10 mouse cellular contexts compared by ENCODE assay signal in genomic region chr17:34895724-34896123, GRCm38 (mm10). TPM values are rescaled to one million over a fixed set of nuclear protein-coding genes. Genes with fewer than 3 reads are reported as not detected.
A peak's percentile ranks its signal among the peaks of the same experiment; 100 is the strongest.
DNase-seq lines count a peak whose midpoint lies in the region; ATAC-seq lines count a peak whose summit lies in the region.
"Had no signal": no experiment of that assay in that cellular context is flagged by ENCODE, and none has a peak within 500 bp of the region (broad histone marks: within the 10 kb centered on the region; RNA-seq: fewer than 3 reads in every experiment).

No protein-coding gene starts in this region.

- 93% methylated on average over 15 of the region's 15 CpGs for WGBS in kidney, embryonic 14.5 days
- 92% methylated on average over 15 of the region's 15 CpGs for WGBS in embryonic facial prominence, embryonic 12.5 days
- 94% methylated on average over 15 of the region's 15 CpGs for WGBS in hindbrain, embryonic 11.5 days
- 90% methylated on average over 15 of the region's 15 CpGs for WGBS in midbrain, embryonic 12.5 days

- no peaks in the 10 kb centered on the region for H3K9me3 ChIP-seq in kidney, embryonic 14.5 days (ENCODE audit: control insufficient read depth, low read length)
- H3K9me3 ChIP-seq in embryonic facial prominence, embryonic 12.5 days: 0 out of 2 replicates have a peak, but pooled peaks cover 4% of the 10 kb centered on the region
- no peaks in the 10 kb centered on the region for H3K9me3 ChIP-seq in hindbrain, embryonic 11.5 days (ENCODE audit: control insufficient read depth, low read length)
- H3K9me3 ChIP-seq in midbrain, embryonic 12.5 days: no peaks in the 10 kb centered on the region

- H3K4me1 ChIP-seq in kidney, embryonic 14.5 days (ENCODE audit: control insufficient read depth, insufficient read depth, low read length): peaks cover 10% of the 10 kb centered on the region
- H3K4me1 ChIP-seq in embryonic facial prominence, embryonic 12.5 days: peaks cover 35% of the 10 kb centered on the region
- H3K4me1 ChIP-seq in hindbrain, embryonic 11.5 days (replicated peaks; ENCODE audit: control insufficient read depth, insufficient read depth, low read length): peaks cover 10% of the 10 kb centered on the region
- peaks cover 49% of the 10 kb centered on the region for H3K4me1 ChIP-seq in midbrain, embryonic 12.5 days

- H3K27me3 ChIP-seq in kidney, embryonic 14.5 days (ENCODE audit: control insufficient read depth, insufficient read depth, low read length): no peaks in the 10 kb centered on the region
- H3K27me3 ChIP-seq in embryonic facial prominence, embryonic 12.5 days: no peaks in the 10 kb centered on the region
- H3K27me3 ChIP-seq in hindbrain, embryonic 11.5 days (ENCODE audit: control insufficient read depth, insufficient read depth, low read length): no peaks in the 10 kb centered on the region
- no peaks in the 10 kb centered on the region for H3K27me3 ChIP-seq in midbrain, embryonic 12.5 days
- H3K27me3 ChIP-seq: Patski had no signal

- ATAC-seq in kidney, embryonic 14.5 days (ENCODE audit: low FRiP score, low TSS enrichment): no peak
- ATAC-seq in embryonic facial prominence, embryonic 12.5 days (ENCODE audit: insufficient number of reproducible peaks, insufficient read depth, low FRiP score, low TSS enrichment): no peak
- no peak for ATAC-seq in hindbrain, embryonic 11.5 days (ENCODE audit: low FRiP score)
- no peak for ATAC-seq in midbrain, embryonic 12.5 days (ENCODE audit: low FRiP score, low read depth)
- ATAC-seq in activated CD4-positive, CD25-positive, alpha-beta regulatory T cell, adult 4 months: no peak
- ATAC-seq: Patski had no signal

- peak overlapping the region; percentile 78; the same call in 1 of the 2 replicates for H3K9ac ChIP-seq in kidney, embryonic 14.5 days (ENCODE audit: low read depth, low read length)
- peak overlapping the region; percentile 95 for H3K9ac ChIP-seq in embryonic facial prominence, embryonic 12.5 days
- peak overlapping the region; percentile 84 for H3K9ac ChIP-seq in hindbrain, embryonic 11.5 days (ENCODE audit: low read depth, low read length)
- peak overlapping the region; percentile 97 for H3K9ac ChIP-seq in midbrain, embryonic 12.5 days (replicated peaks)

- peak overlapping the region; percentile 75; the same call in 1 of the 2 replicates for H3K27ac ChIP-seq in kidney, embryonic 14.5 days (ENCODE audit: low read depth, low read length)
- peak overlapping the region; percentile 95 for H3K27ac ChIP-seq in embryonic facial prominence, embryonic 12.5 days
- H3K27ac ChIP-seq in hindbrain, embryonic 11.5 days (ENCODE audit: low read depth, low read length): no peak overlapping the region
- peak overlapping the region; percentile 90 for H3K27ac ChIP-seq in midbrain, embryonic 12.5 days (replicated peaks)

- peak overlapping the region; percentile 53 for H3K4me3 ChIP-seq in kidney, embryonic 14.5 days (ENCODE audit: low read length)
- H3K4me3 ChIP-seq in embryonic facial prominence, embryonic 12.5 days: peak overlapping the region; percentile 83
- H3K4me3 ChIP-seq in hindbrain, embryonic 11.5 days (ENCODE audit: low read depth, low read length): peak overlapping the region; percentile 71
- H3K4me3 ChIP-seq in midbrain, embryonic 12.5 days: peak overlapping the region; percentile 92

- peak overlapping the region; percentile 79 for H3K4me2 ChIP-seq in kidney, embryonic 14.5 days (replicated peaks; ENCODE audit: low read depth, low read length)
- H3K4me2 ChIP-seq in embryonic facial prominence, embryonic 12.5 days (replicated peaks): peak overlapping the region; percentile 97
- peak overlapping the region; percentile 91 for H3K4me2 ChIP-seq in hindbrain, embryonic 11.5 days (replicated peaks; ENCODE audit: low read depth, low read length)
- H3K4me2 ChIP-seq in midbrain, embryonic 12.5 days (replicated peaks): peak overlapping the region; percentile 98

- no peak for DNase-seq in kidney, adult 11 months
- no peak for DNase-seq in hindbrain, embryonic 11.5 days (ENCODE audit: low spot score)
- DNase-seq in gastrocnemius, adult 8-10 months (ENCODE audit: low spot score in 2 of 2): no peak
- no peak for DNase-seq in embryo, embryonic 11 days
- DNase-seq: cerebellum, postnatal 14 days had no signal

- peaks cover 7% of the 10 kb centered on the region for H3K36me3 ChIP-seq in kidney, embryonic 14.5 days (ENCODE audit: control insufficient read depth, insufficient read depth, low read length)
- peaks cover 9% of the 10 kb centered on the region for H3K36me3 ChIP-seq in embryonic facial prominence, embryonic 12.5 days
- H3K36me3 ChIP-seq in hindbrain, embryonic 11.5 days (ENCODE audit: control insufficient read depth, insufficient read depth, low read length): peaks cover 6% of the 10 kb centered on the region
- H3K36me3 ChIP-seq in midbrain, embryonic 12.5 days: peaks cover 9% of the 10 kb centered on the region

RNA-seq across cellular contexts. Expression of gene C2, which starts 2.3 kb away (rescaled TPM):
- polyA plus RNA-seq in kidney, embryonic 14.5 days (2014; fragmentation: Nextera tagmentation; extraction: Ambion mirVana): 1.7 and 1.9 TPM in 2 replicates
- polyA plus RNA-seq in embryonic facial prominence, embryonic 12.5 days (2016; fragmentation: Nextera tagmentation; extraction: Ambion mirVana): 1.2 and 2.5 TPM in 2 replicates
- 0.64 and 1.2 TPM in 2 replicates for polyA plus RNA-seq in hindbrain, embryonic 11.5 days (2014; fragmentation: Nextera tagmentation; extraction: Ambion mirVana)
- 0.86 and 2.1 TPM in 2 replicates for polyA plus RNA-seq in midbrain, embryonic 12.5 days (2016; fragmentation: Nextera tagmentation; extraction: Ambion mirVana)
- under 1 TPM in 1 of 2 experiments, not detected in 1; 0.73 TPM for polyA plus RNA-seq in activated CD4-positive, CD25-positive, alpha-beta regulatory T cell, adult 4 months (2017; shearing (Covaris generic))
- total RNA-seq in gastrocnemius, adult 8-10 months (2022): 1 to 10 TPM in 3 of 4 experiments, under 1 TPM in 1; 0.73 to 2.3 (median 2.2) TPM

RNA-seq across cellular contexts. Expression of gene Ehmt2, which starts 2.5 kb away (rescaled TPM):
- polyA plus RNA-seq in kidney, embryonic 14.5 days (2014; fragmentation: Nextera tagmentation; extraction: Ambion mirVana): 70.5 and 76.9 TPM in 2 replicates
- polyA plus RNA-seq in embryonic facial prominence, embryonic 12.5 days (2016; fragmentation: Nextera tagmentation; extraction: Ambion mirVana): 111 and 121 TPM in 2 replicates
- 57.4 and 70.1 TPM in 2 replicates for polyA plus RNA-seq in hindbrain, embryonic 11.5 days (2014; fragmentation: Nextera tagmentation; extraction: Ambion mirVana)
- polyA plus RNA-seq in midbrain, embryonic 12.5 days (2016; fragmentation: Nextera tagmentation; extraction: Ambion mirVana): 113 and 120 TPM in 2 replicates
- polyA plus RNA-seq in activated CD4-positive, CD25-positive, alpha-beta regulatory T cell, adult 4 months (2017; shearing (Covaris generic)): 10 to 100 TPM; 32.8 to 37.0 TPM
- total RNA-seq in gastrocnemius, adult 8-10 months (2022): 10 to 100 TPM; 31.2 to 37.2 (median 33.4) TPM

RNA-seq across cellular contexts. Expression of gene Gm20547, which starts 13.9 kb away (rescaled TPM):
- not detected in 2 replicates for polyA plus RNA-seq in kidney, embryonic 14.5 days (2014; fragmentation: Nextera tagmentation; extraction: Ambion mirVana)
- polyA plus RNA-seq in embryonic facial prominence, embryonic 12.5 days (2016; fragmentation: Nextera tagmentation; extraction: Ambion mirVana): 0.31 TPM in 1 of 2 replicates, not detected in the other
- polyA plus RNA-seq in hindbrain, embryonic 11.5 days (2014; fragmentation: Nextera tagmentation; extraction: Ambion mirVana): not detected in 2 replicates
- not detected in 2 replicates for polyA plus RNA-seq in midbrain, embryonic 12.5 days (2016; fragmentation: Nextera tagmentation; extraction: Ambion mirVana)
- not detected for polyA plus RNA-seq in activated CD4-positive, CD25-positive, alpha-beta regulatory T cell, adult 4 months (2017; shearing (Covaris generic))
- total RNA-seq in gastrocnemius, adult 8-10 months (2022): not detected
- polyA plus RNA-seq: Patski had no signal

RNA-seq across cellular contexts. Expression of gene Zbtb12, which starts 16.4 kb away (rescaled TPM):
- polyA plus RNA-seq in kidney, embryonic 14.5 days (2014; fragmentation: Nextera tagmentation; extraction: Ambion mirVana): 2.1 and 3.7 TPM in 2 replicates
- 8.6 and 8.9 TPM in 2 replicates for polyA plus RNA-seq in embryonic facial prominence, embryonic 12.5 days (2016; fragmentation: Nextera tagmentation; extraction: Ambion mirVana)
- 2.9 and 3.2 TPM in 2 replicates for polyA plus RNA-seq in hindbrain, embryonic 11.5 days (2014; fragmentation: Nextera tagmentation; extraction: Ambion mirVana)
- 11.4 and 15.1 TPM in 2 replicates for polyA plus RNA-seq in midbrain, embryonic 12.5 days (2016; fragmentation: Nextera tagmentation; extraction: Ambion mirVana)
- not detected for polyA plus RNA-seq in activated CD4-positive, CD25-positive, alpha-beta regulatory T cell, adult 4 months (2017; shearing (Covaris generic))
- total RNA-seq in gastrocnemius, adult 8-10 months (2022): 1 to 10 TPM; 7.3 to 7.9 (median 7.6) TPM

RNA-seq across cellular contexts. Expression of gene Slc44a4, which starts 18.5 kb away (rescaled TPM):
- polyA plus RNA-seq in kidney, embryonic 14.5 days (2014; fragmentation: Nextera tagmentation; extraction: Ambion mirVana): 5.4 and 7.7 TPM in 2 replicates
- polyA plus RNA-seq in embryonic facial prominence, embryonic 12.5 days (2016; fragmentation: Nextera tagmentation; extraction: Ambion mirVana): 0.29 TPM in 1 of 2 replicates, not detected in the other
- polyA plus RNA-seq in hindbrain, embryonic 11.5 days (2014; fragmentation: Nextera tagmentation; extraction: Ambion mirVana): 0.12 and 0.29 TPM in 2 replicates
- polyA plus RNA-seq in midbrain, embryonic 12.5 days (2016; fragmentation: Nextera tagmentation; extraction: Ambion mirVana): 0.08 and 0.13 TPM in 2 replicates
- not detected for polyA plus RNA-seq in activated CD4-positive, CD25-positive, alpha-beta regulatory T cell, adult 4 months (2017; shearing (Covaris generic))
- total RNA-seq in gastrocnemius, adult 8-10 months (2022): under 1 TPM in 2 of 4 experiments, not detected in 2; 0.15 TPM
